Mouse (Mus musculus) lung, adult 2 months (tissue): Measurements from ENCODE around the gene Tpte.

ENCODE experiments used
- CTCF ChIP-seq: fragments of 200-500 bp; IDR thresholded peaks from 2 replicates; pipeline ENCODE4 v1.5.1; 2011; ENCODE audit warnings: mild to moderate bottlenecking, low read length, control low read depth; ENCODE audit not compliant: insufficient read depth
- POLR2A ChIP-seq: fragments of 200-500 bp; IDR thresholded peaks from 2 replicates; pipeline ENCODE4 v1.6.1; 2011; ENCODE audit warnings: low read depth, mild to moderate bottlenecking, control low read depth, low read length, borderline replicate concordance; ENCODE audit errors: extremely low read depth

DNA sequence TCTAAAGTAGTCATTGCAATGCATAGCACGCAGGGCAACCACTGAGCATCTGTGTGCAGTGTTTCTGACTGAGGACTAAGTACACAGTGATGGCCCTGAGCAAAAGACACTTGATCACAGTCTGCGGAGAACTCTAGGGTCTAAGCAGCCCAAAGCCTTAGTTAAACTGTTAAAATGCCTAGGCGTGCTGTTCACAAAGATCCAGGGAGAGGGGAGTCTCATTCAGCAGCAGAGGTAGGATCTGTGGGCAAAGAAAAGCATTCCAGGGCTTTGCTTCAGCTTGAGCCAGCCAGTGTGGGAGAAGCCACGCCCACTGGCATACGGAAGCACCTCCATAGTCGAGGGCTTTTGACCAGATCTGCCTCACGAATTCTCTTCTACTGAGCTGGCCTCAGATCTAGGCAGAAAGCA, 19.7 kb downstream of the Tpte start:
- TF ChIP-seq CTCF (no peak), POLR2A (no peak)
